Mouse (Mus musculus) myocyte (in vitro differentiated cells): ENCODE data around the gene Emb.

ENCODE experiments used
- CEBPB ChIP-seq: IDR thresholded peaks from 2 replicates; pipeline ENCODE4 v1.6.1; 2011; ENCODE audit warnings: mild to moderate bottlenecking, moderate library complexity; ENCODE audit not compliant: poor library complexity, insufficient read depth, severe bottlenecking
- MYOG ChIP-seq, 3 experiments: IDR thresholded peaks; one replicate each; pipeline ENCODE4 v1.6.1; 2011; ENCODE audit warnings: control low read depth in 2 of 3, low read depth in 2 of 3, mild to moderate bottlenecking in 2 of 3; ENCODE audit not compliant: insufficient read length in 2 of 3, control insufficient read depth in 1 of 3, insufficient read depth in 1 of 3
- POLR2A ChIP-seq: IDR thresholded peaks from one replicate; pipeline ENCODE4 v1.6.1; 2011; ENCODE audit warnings: low read depth, mild to moderate bottlenecking, control low read depth, moderate library complexity; ENCODE audit not compliant: insufficient read length
- POLR2AphosphoS2 ChIP-seq: IDR thresholded peaks from one replicate; pipeline ENCODE4 v1.6.1; 2011; ENCODE audit warnings: low read depth, control low read depth; ENCODE audit not compliant: insufficient read length
- TCF12 ChIP-seq: IDR thresholded peaks from one replicate; pipeline ENCODE4 v1.6.1; 2011; ENCODE audit warnings: mild to moderate bottlenecking, control low read depth; ENCODE audit not compliant: poor library complexity, insufficient read depth, severe bottlenecking

DNA sequence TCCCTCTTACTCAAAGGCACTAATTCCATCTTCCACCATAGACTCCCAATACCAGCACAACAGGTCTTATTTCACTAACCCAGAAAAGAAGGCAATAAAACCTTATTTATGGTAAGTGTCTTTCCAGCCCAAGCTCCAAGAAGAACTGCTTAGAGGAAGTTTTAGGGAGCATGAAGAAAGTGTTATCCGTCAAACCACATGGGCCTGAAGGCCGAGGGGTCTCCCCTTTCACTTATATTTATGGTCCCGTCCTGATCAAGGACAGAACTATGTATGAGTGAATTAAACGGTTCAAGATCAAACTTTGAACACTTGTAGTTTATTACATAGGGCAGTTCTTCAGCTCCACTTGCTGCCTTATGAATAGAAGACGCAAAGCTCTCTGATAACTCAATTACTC lies 44.4 kb upstream of the Emb start:
- TF ChIP-seq POLR2AphosphoS2 (no peak), TCF12 (no peak), POLR2A (no peak), MYOG (IDR thresholded peaks at IDR 0.05; ENCODE audit: control insufficient read depth in 1 of 3, insufficient read depth in 1 of 3, insufficient read length in 2 of 3, low read depth in 2 of 3) (no peak), CEBPB (no peak)
